Mouse (Mus musculus) heart, embryonic 10.5 days (tissue): ENCODE measurements around the gene Tent4a. TPM values are rescaled to one million over a fixed set of nuclear protein-coding genes. Genes with fewer than 3 reads are reported as not detected.

Source experiments
- DNase-seq: peaks from one replicate; pipeline ENCODE4 v3.0.0-alpha.2; 2017; ENCODE audit warnings: low spot score
- H3K27ac ChIP-seq: fragments of 300-500 bp; sonication (generic); 2 replicates; pipeline ENCODE4 v1.5.1; 2016; ENCODE audit warnings: mild to moderate bottlenecking
- H3K27me3 ChIP-seq: fragments of 300-500 bp; sonication (generic); 2 replicates; pipeline ENCODE4 v1.6.1; 2016; ENCODE audit warnings: mild to moderate bottlenecking; ENCODE audit not compliant: poor library complexity, insufficient read depth, severe bottlenecking
- H3K36me3 ChIP-seq: fragments of 300-500 bp; sonication (generic); 2 replicates; pipeline ENCODE4 v1.6.1; 2016; ENCODE audit warnings: mild to moderate bottlenecking, moderate library complexity
- H3K4me1 ChIP-seq: fragments of 300-500 bp; sonication (generic); 2 replicates; pipeline ENCODE4 v1.6.1; 2016; ENCODE audit warnings: mild to moderate bottlenecking
- H3K4me3 ChIP-seq: fragments of 300-500 bp; sonication (generic); 2 replicates; pipeline ENCODE4 v1.5.1; 2016; ENCODE audit warnings: mild to moderate bottlenecking, moderate library complexity
- H3K9me3 ChIP-seq: fragments of 300-500 bp; sonication (generic); 2 replicates; pipeline ENCODE4 v1.6.1; 2016; ENCODE audit warnings: mild to moderate bottlenecking, moderate library complexity
- WGBS: fragments of 180-500 bp; shearing (Covaris S2); methylation state at CpG from one replicate; pipeline ENCODE4 v1.1.7; 2016; 5-methylcytosine and 5-hydroxymethylcytosine counted together
- polyA plus RNA-seq: library from polyadenylated mRNA; unstranded; fragments of >200 nt; fragmentation: Nextera tagmentation; extraction: Ambion mirVana; gene quantifications from 2 replicates; pipeline ENCODE4 v1.2.1, GENCODE M21; 2016

The Tent4a gene
- polyA plus RNA-seq, 1 experiment from 2014 or later = 4.6 TPM

- peaks cover 28% of the 10 kb centered on the region for H3K27me3 ChIP-seq
- H3K4me3 ChIP-seq = no peak overlapping the region
- DNase-seq = no peak
- WGBS = 86% methylated on average over 6 of the region's 6 CpGs
- H3K36me3 ChIP-seq = no peaks in the 10 kb centered on the region
- H3K4me1 ChIP-seq = peaks cover 14% of the 10 kb centered on the region
- H3K9me3 ChIP-seq = no peaks in the 10 kb centered on the region
- H3K27ac ChIP-seq = no peak overlapping the region
Observed at GRCm38 (mm10) chr13:69478703-69479102, 55.7 kb downstream of the Tent4a start.

GRCm38 (mm10) chr13:69460635-69461465 lies 73.6 kb downstream of the Tent4a start:
- Histone ChIP-seq H3K36me3 (no peaks in the 10 kb centered on the region), H3K4me1 (no peaks in the 10 kb centered on the region), H3K27ac (no peak overlapping the region), H3K4me3 (no peak overlapping the region), H3K27me3 (no peaks in the 10 kb centered on the region), H3K9me3 (no peaks in the 10 kb centered on the region)
- DNase-seq = no peak
- WGBS = 47% methylated on average over 17 of the region's 17 CpGs

GRCm38 (mm10) chr13:69459657-69460458 lies 74.6 kb downstream of the Tent4a start:
- no peaks in the 10 kb centered on the region for H3K9me3 ChIP-seq
- H3K27me3 ChIP-seq = no peaks in the 10 kb centered on the region
- H3K36me3 ChIP-seq = no peaks in the 10 kb centered on the region
- no peak for DNase-seq
- 17% methylated on average over 8 of the region's 8 CpGs for WGBS
- no peaks in the 10 kb centered on the region for H3K4me1 ChIP-seq
- no peak overlapping the region for H3K27ac ChIP-seq
- no peak overlapping the region for H3K4me3 ChIP-seq

- Histone ChIP-seq H3K36me3 (no peaks in the 10 kb centered on the region), H3K4me1 (no peaks in the 10 kb centered on the region), H3K27me3 (no peaks in the 10 kb centered on the region), H3K9me3 (no peaks in the 10 kb centered on the region), H3K4me3 (no peak overlapping the region), H3K27ac (no peak overlapping the region)
- DNase-seq = no peak
- WGBS = 75% methylated on average over 2 of the region's 2 CpGs
Observed at GRCm38 (mm10) chr13:69458891-69459290, 75.5 kb downstream of the Tent4a start.

- no peaks in the 10 kb centered on the region for H3K36me3 ChIP-seq
- H3K27me3 ChIP-seq = no peaks in the 10 kb centered on the region
- no peak overlapping the region for H3K27ac ChIP-seq
- H3K9me3 ChIP-seq = no peaks in the 10 kb centered on the region
- no peak overlapping the region for H3K4me3 ChIP-seq
- 87% methylated on average over 6 of the region's 6 CpGs for WGBS
- no peaks in the 10 kb centered on the region for H3K4me1 ChIP-seq
- no peak for DNase-seq
Observed at GRCm38 (mm10) chr13:69458461-69458860, 76.0 kb downstream of the Tent4a start.

GRCm38 (mm10) chr13:69457105-69457504 lies 77.3 kb downstream of the Tent4a start:
- no peak overlapping the region for H3K27ac ChIP-seq
- no peaks in the 10 kb centered on the region for H3K9me3 ChIP-seq
- H3K4me3 ChIP-seq = no peak overlapping the region
- no peaks in the 10 kb centered on the region for H3K4me1 ChIP-seq
- no peak for DNase-seq
- H3K27me3 ChIP-seq = no peaks in the 10 kb centered on the region
- H3K36me3 ChIP-seq = no peaks in the 10 kb centered on the region
- WGBS = 45% methylated on average over 2 of the region's 2 CpGs

- H3K4me3 ChIP-seq = no peak overlapping the region
- no peaks in the 10 kb centered on the region for H3K36me3 ChIP-seq
- no peaks in the 10 kb centered on the region for H3K9me3 ChIP-seq
- no peaks in the 10 kb centered on the region for H3K27me3 ChIP-seq
- no peaks in the 10 kb centered on the region for H3K4me1 ChIP-seq
- H3K27ac ChIP-seq = no peak overlapping the region
- no peak for DNase-seq
- 74% methylated on average over 11 of the region's 11 CpGs for WGBS
Observed at GRCm38 (mm10) chr13:69456641-69457040, 77.8 kb downstream of the Tent4a start.

GRCm38 (mm10) chr13:69455476-69456175 lies 78.8 kb downstream of the Tent4a start:
- 73% methylated on average over 14 of the region's 14 CpGs for WGBS
- Histone ChIP-seq H3K9me3 (no peaks in the 10 kb centered on the region), H3K36me3 (no peaks in the 10 kb centered on the region), H3K4me1 (no peaks in the 10 kb centered on the region), H3K4me3 (no peak overlapping the region), H3K27me3 (no peaks in the 10 kb centered on the region), H3K27ac (no peak overlapping the region)
- no peak for DNase-seq

Other genes with a start within 250 kb of the Tent4a start
- 106 and 140 TPM in 2 replicates for gene Nsun2, start 871 bp downstream of the Tent4a start, polyA plus RNA-seq
- 8.5 and 12.0 TPM in 2 replicates for gene Srd5a1, start 76.8 kb upstream of the Tent4a start, polyA plus RNA-seq
- gene Ube2ql1, start 205.3 kb upstream of the Tent4a start, polyA plus RNA-seq = 0.80 and 0.98 TPM in 2 replicates